Comparison of ENCODE assay signal across 20 mouse cellular contexts in the genomic region with DNA sequence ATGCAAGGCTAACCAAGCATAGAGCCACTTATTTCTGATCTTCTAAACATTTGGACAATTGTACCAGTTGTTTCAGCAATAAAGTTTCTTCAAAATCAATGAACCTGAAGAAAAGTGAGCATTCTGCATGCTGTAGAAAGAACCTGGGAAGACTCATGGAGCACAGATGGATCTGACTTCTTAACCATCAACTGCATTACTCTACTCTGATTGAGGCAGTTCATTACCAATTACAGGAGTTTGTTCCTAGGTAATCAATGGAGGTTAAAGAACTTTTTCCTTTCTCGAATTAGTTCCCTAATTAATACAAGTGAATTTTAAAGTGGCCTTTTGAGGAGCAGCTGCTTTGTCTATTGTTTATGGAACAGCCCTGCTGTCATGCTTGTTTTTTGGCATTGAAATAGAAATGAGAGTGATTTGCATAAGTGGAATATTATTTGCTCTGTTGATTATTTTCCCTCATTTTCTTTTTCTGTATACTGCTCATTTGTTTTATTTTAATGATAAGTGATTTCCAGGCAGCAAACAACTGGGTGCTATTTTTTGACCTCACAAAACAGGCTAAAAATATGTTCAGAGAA.
DNase-seq lines count a peak whose midpoint lies in the region; ATAC-seq lines count a peak whose summit lies in the region.
"Had no signal": no experiment of that assay in that cellular context is flagged by ENCODE, and none has a peak within 500 bp of the region (broad histone marks: within the 10 kb centered on the region; RNA-seq: fewer than 3 reads in every experiment).

No protein-coding gene starts in this region.

- H3K9ac ChIP-seq in forebrain, embryonic 14.5 days (ENCODE audit: low read length) = no peak overlapping the region
- no peak overlapping the region for H3K9ac ChIP-seq in kidney, embryonic 16.5 days (replicated peaks; ENCODE audit: low read length)
- H3K9ac ChIP-seq: embryonic facial prominence, embryonic 13.5 days; hindbrain, embryonic 12.5 days had no signal

- H3K4me3 ChIP-seq in forebrain, embryonic 14.5 days (ENCODE audit: low read depth, low read length) = no peak overlapping the region
- H3K4me3 ChIP-seq in kidney, embryonic 16.5 days (ENCODE audit: low read length) = no peak overlapping the region
- H3K4me3 ChIP-seq: embryonic facial prominence, embryonic 13.5 days; heart, embryonic 10.5 days; hindbrain, embryonic 12.5 days had no signal

- peak; percentile 7 for DNase-seq in layer of hippocampus, adult 9-10 months (ENCODE audit: low spot score)
- DNase-seq in layer of hippocampus, postnatal 36 days = no peak
- DNase-seq in brain, adult 2 months (ENCODE audit: low read depth, low spot score) = peak; percentile 2
- DNase-seq in forebrain, embryonic 14.5 days (ENCODE audit: low spot score) = peak; percentile 64
- DNase-seq in right cerebral cortex, postnatal 36 days (ENCODE audit: low spot score in 2 of 2) = no peak
- DNase-seq: adrenal gland, adult 8-10 months; adrenal gland, postnatal 36 days; cerebellum, adult 18-20 months; cerebellum, adult 9-11 months; cerebellum, postnatal 36 days; gastrocnemius, postnatal 10 days; heart, adult 18-20 months; heart, postnatal 10 days; heart, postnatal 4 days had no signal

- H3K27ac ChIP-seq in forebrain, embryonic 14.5 days (ENCODE audit: low read depth, low read length) = no peak overlapping the region
- no peak overlapping the region for H3K27ac ChIP-seq in kidney, embryonic 16.5 days (ENCODE audit: low read length)
- H3K27ac ChIP-seq: embryonic facial prominence, embryonic 13.5 days; heart, embryonic 10.5 days; hindbrain, embryonic 12.5 days had no signal

- H3K4me1 ChIP-seq in forebrain, embryonic 14.5 days (ENCODE audit: control insufficient read depth, insufficient read depth, low read length) = no peaks in the 10 kb centered on the region
- H3K4me1 ChIP-seq in kidney, embryonic 16.5 days (ENCODE audit: insufficient read depth, low read length) = no peaks in the 10 kb centered on the region
- H3K4me1 ChIP-seq: embryonic facial prominence, embryonic 13.5 days; heart, embryonic 10.5 days; hindbrain, embryonic 12.5 days had no signal

- H3K9me3 ChIP-seq in forebrain, embryonic 14.5 days (replicated peaks; ENCODE audit: control insufficient read depth, low read length) = no peaks in the 10 kb centered on the region
- H3K9me3 ChIP-seq in kidney, embryonic 16.5 days (ENCODE audit: low read length) = no peaks in the 10 kb centered on the region
- H3K9me3 ChIP-seq: embryonic facial prominence, embryonic 13.5 days; heart, embryonic 10.5 days; hindbrain, embryonic 12.5 days had no signal

- no peaks in the 10 kb centered on the region for H3K36me3 ChIP-seq in forebrain, embryonic 14.5 days (ENCODE audit: control insufficient read depth, insufficient read depth, low read length)
- H3K36me3 ChIP-seq in kidney, embryonic 16.5 days (ENCODE audit: insufficient read depth, low read length) = no peaks in the 10 kb centered on the region
- H3K36me3 ChIP-seq: embryonic facial prominence, embryonic 13.5 days; heart, embryonic 10.5 days; hindbrain, embryonic 12.5 days had no signal

- no peaks in the 10 kb centered on the region for H3K27me3 ChIP-seq in forebrain, embryonic 14.5 days (replicated peaks; ENCODE audit: control insufficient read depth, insufficient read depth, low read length)
- H3K27me3 ChIP-seq in kidney, embryonic 16.5 days (ENCODE audit: insufficient read depth, low read length) = no peaks in the 10 kb centered on the region
- H3K27me3 ChIP-seq: embryonic facial prominence, embryonic 13.5 days; hindbrain, embryonic 12.5 days had no signal

- peak; percentile 84 for ATAC-seq in forebrain, embryonic 14.5 days
- no peak for ATAC-seq in kidney, embryonic 16.5 days (ENCODE audit: low FRiP score, low TSS enrichment)
- ATAC-seq: hindbrain, embryonic 16.5 days; inflammation-experienced regulatory T-cells, adult 6 months had no signal

- H3K4me2 ChIP-seq in forebrain, embryonic 14.5 days (ENCODE audit: low read length) = no peak overlapping the region
- H3K4me2 ChIP-seq in kidney, embryonic 16.5 days (replicated peaks; ENCODE audit: low read depth, low read length) = no peak overlapping the region
- H3K4me2 ChIP-seq: embryonic facial prominence, embryonic 13.5 days; hindbrain, embryonic 12.5 days had no signal

- 7% methylated on average over 1 of the region's 1 CpGs for whole genome bisulfite sequencing in forebrain, embryonic 14.5 days
- WGBS in kidney, embryonic 16.5 days = 55% methylated on average over 1 of the region's 1 CpGs

Comparison
In these comparisons a context has a peak if more than half of its experiments do, and no peak if none do; other contexts are left out.
1. DNase-seq: peak in layer of hippocampus, adult 9-10 months (single experiment), brain, adult 2 months (single experiment) and forebrain, embryonic 14.5 days (single experiment); none in layer of hippocampus, postnatal 36 days (0 of 2) and right cerebral cortex, postnatal 36 days (0 of 2).